Mouse (Mus musculus) CH12.LX (cell line): ENCODE measurements at regions not wholly inside any gene's neighbourhood (a gene's known extent, or its start where the extent isn't known, plus 50 kb on each side); places are given as distances from the start of the nearest gene placed in this dataset.

Experiments
- CHD2 ChIP-seq: IDR thresholded peaks from 2 replicates; pipeline ENCODE4 v1.6.1; 2011; ENCODE audit warnings: low read length, improper control_type of control experiment
- CTCF ChIP-seq, 2 experiments: IDR thresholded peaks in 1 of 2; conservative IDR thresholded peaks in 1 of 2; 2 replicates each; pipeline ENCODE4 v1.5.1; 2011 to 2012; ENCODE audit warnings: low read depth in 2 of 2, low read length in 2 of 2, improper control_type of control experiment in 1 of 2, inconsistent platforms in 1 of 2, mild to moderate bottlenecking in 1 of 2, moderate library complexity in 1 of 2

DNA sequence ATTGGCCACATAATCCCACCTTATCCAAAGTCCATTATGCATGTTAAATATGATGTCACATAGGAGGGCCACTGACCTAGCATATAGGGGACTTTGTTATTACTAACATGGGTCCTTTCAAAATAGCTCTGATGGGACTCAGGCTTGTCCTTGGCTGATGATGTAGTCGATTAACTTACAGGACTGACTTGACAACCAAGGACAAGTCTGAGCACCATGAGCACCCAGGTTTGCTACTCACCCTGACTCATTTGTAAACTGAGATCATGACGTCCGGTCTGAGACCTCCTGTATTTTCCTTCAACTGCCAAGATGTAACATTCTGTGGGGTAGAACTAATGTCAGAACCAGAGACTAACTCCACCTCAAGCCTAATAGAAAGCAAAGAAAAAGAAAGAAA lies 159.3 kb upstream of the 4933402D24Rik start:
- TF ChIP-seq CHD2 = no peak
- TF ChIP-seq CTCF (conservative IDR thresholded peaks at IDR 0.05 in 1 of 2, IDR thresholded peaks at IDR 0.05 in 1 of 2; ENCODE audit: low read depth in 2 of 2, low read length in 2 of 2) = no peak
